Mouse (Mus musculus): ENCODE results near the gene Btbd9.
"Not testable (repeated sequence)": the region's sequence is repeated elsewhere in the genome, so short reads cannot be mapped to it uniquely, and the experiment has no call there.

Gene Btbd9

GRCm38 (mm10) chr17:30510171-30510570, 66.1 kb downstream of the Btbd9 start:
- DNase-seq: peak in 1 of 2 experiments; percentile 31

GRCm38 (mm10) chr17:30509646-30510045, 66.6 kb downstream of the Btbd9 start:
- no peak for DNase-seq

- no peak for DNase-seq
Observed at GRCm38 (mm10) chr17:30507636-30508576, 68.4 kb downstream of the Btbd9 start.

- no peak for DNase-seq
Observed at GRCm38 (mm10) chr17:30506916-30507315, 69.4 kb downstream of the Btbd9 start.

GRCm38 (mm10) chr17:30499541-30499940, 76.7 kb downstream of the Btbd9 start:
- not testable (repeated sequence) for DNase-seq

GRCm38 (mm10) chr17:30498779-30499178, 77.5 kb downstream of the Btbd9 start:
- DNase-seq: no peak

GRCm38 (mm10) chr17:30498376-30498719, 77.9 kb downstream of the Btbd9 start:
- peak; percentile 64 to 69 for DNase-seq

GRCm38 (mm10) chr17:30497525-30498375, 78.5 kb downstream of the Btbd9 start:
- no peak for DNase-seq

GRCm38 (mm10) chr17:30495567-30495966, 80.7 kb downstream of the Btbd9 start:
- DNase-seq: no peak

GRCm38 (mm10) chr17:30495154-30495553, 81.1 kb downstream of the Btbd9 start:
- DNase-seq: no peak

GRCm38 (mm10) chr17:30493481-30493880, 82.8 kb downstream of the Btbd9 start:
- DNase-seq: no peak

GRCm38 (mm10) chr17:30492191-30492590, 84.1 kb downstream of the Btbd9 start:
- no peak for DNase-seq

- DNase-seq: no peak
Observed at GRCm38 (mm10) chr17:30491601-30492000, 84.7 kb downstream of the Btbd9 start.

GRCm38 (mm10) chr17:30490601-30491000, 85.7 kb downstream of the Btbd9 start:
- DNase-seq: no peak

- DNase-seq: no peak
Observed at GRCm38 (mm10) chr17:30490086-30490485, 86.2 kb downstream of the Btbd9 start.

- DNase-seq: no peak
Observed at GRCm38 (mm10) chr17:30489629-30490028, 86.7 kb downstream of the Btbd9 start.

- no peak for DNase-seq
Observed at GRCm38 (mm10) chr17:30487695-30488094, 88.6 kb downstream of the Btbd9 start.

- DNase-seq: no peak
Observed at GRCm38 (mm10) chr17:30485067-30485854, 91.0 kb downstream of the Btbd9 start.

GRCm38 (mm10) chr17:30484446-30485066, 91.7 kb downstream of the Btbd9 start:
- DNase-seq: no peak

- no peak for DNase-seq
Observed at GRCm38 (mm10) chr17:30481766-30482165, 94.5 kb downstream of the Btbd9 start.

- no peak for DNase-seq
Observed at GRCm38 (mm10) chr17:30481341-30481740, 94.9 kb downstream of the Btbd9 start.

- DNase-seq: no peak
Observed at GRCm38 (mm10) chr17:30480381-30480780, 95.9 kb downstream of the Btbd9 start.
